Mouse (Mus musculus): ENCODE measurements around the gene Smad3. TPM values are rescaled to one million over a fixed set of nuclear protein-coding genes. Genes with fewer than 3 reads are reported as not detected.

The Smad3 gene
- polyA plus RNA-seq, 1 experiment from 2014 or later = 21.2 TPM

DNA sequence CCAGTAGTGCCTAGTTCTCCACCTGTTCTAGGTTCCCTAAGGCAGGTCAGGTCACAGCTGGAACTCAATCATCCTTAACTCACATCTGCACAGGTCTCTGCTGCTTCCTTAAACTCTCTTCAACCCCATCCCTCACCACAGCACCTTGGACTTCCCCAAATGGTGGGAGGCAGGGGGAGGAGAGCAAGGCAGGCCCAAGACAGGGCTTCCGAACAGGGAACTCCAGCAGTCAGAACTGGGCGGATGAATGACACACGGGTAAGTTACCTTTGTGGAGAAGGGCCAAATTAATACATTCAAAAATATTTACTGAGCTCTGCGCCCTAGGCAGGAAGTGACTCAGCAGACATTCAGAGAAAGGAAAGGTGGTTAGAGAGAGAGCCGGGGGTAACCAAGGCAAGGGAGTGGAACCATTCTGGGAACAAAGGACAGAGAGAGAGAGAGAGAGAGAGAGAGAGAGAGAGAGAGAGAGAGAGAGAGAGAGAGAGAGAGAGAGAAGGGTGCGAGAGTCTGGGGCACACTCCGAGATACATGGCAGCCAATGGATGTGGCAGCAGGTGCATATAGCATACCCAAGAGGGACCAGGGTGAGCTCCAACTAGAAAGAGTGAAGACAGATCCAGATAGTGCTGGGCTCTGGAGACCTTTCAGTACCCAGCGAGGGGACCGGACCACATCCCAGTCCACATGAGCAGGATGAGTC, 36.1 kb downstream of the Smad3 start:
- no peaks in the 10 kb centered on the region for H3K27me3 ChIP-seq (ENCODE audit: control insufficient read depth, insufficient read depth, low read length)
- WGBS = 73% methylated on average over 9 of the region's 9 CpGs
- peaks cover 62% of the 10 kb centered on the region for H3K4me1 ChIP-seq (ENCODE audit: control insufficient read depth, insufficient read depth, low read length)
- no peaks in the 10 kb centered on the region for H3K36me3 ChIP-seq (ENCODE audit: control insufficient read depth, insufficient read depth, low read length)
- no peak for ATAC-seq (ENCODE audit: low FRiP score, low TSS enrichment)
- H3K4me3 ChIP-seq (ENCODE audit: low read length) = no peak overlapping the region
- H3K9me3 ChIP-seq (ENCODE audit: control insufficient read depth, low read length) = no peaks in the 10 kb centered on the region
- no peak overlapping the region; the same call in 1 of the 2 replicates for H3K27ac ChIP-seq (ENCODE audit: low read depth, low read length)
- H3K9ac ChIP-seq (ENCODE audit: low read depth, low read length) = no peak overlapping the region
- no peak overlapping the region for H3K4me2 ChIP-seq (replicated peaks; ENCODE audit: low read depth, low read length)

DNA sequence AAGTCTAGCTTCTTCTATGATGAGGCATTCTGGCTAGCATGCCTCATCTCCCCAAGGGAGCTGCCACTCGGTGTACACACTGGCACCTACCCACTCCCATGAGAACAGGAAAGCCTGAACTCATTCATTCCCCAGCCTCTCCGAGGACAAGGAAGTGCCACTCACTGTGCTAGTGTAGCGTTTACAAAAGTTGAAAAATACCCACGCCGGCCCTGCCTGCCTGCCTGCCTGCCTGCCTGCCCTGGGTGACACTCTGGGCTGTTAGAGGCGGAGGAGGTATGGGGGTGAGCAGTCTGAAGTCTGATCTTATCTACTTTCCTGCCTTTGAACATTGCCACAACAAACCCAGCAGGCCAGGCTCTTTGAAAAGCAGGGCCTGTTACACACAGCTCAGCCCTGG, 37.1 kb downstream of the Smad3 start:
- WGBS = 33% methylated on average over 6 of the region's 6 CpGs
- Histone ChIP-seq H3K4me2 (replicated peaks; ENCODE audit: low read depth, low read length) (no peak overlapping the region), H3K27me3 (ENCODE audit: control insufficient read depth, insufficient read depth, low read length) (no peaks in the 10 kb centered on the region), H3K36me3 (ENCODE audit: control insufficient read depth, insufficient read depth, low read length) (no peaks in the 10 kb centered on the region), H3K9ac (ENCODE audit: low read depth, low read length) (no peak overlapping the region), H3K9me3 (ENCODE audit: control insufficient read depth, low read length) (no peaks in the 10 kb centered on the region), H3K4me1 (ENCODE audit: control insufficient read depth, insufficient read depth, low read length) (peaks cover 63% of the 10 kb centered on the region), H3K4me3 (ENCODE audit: low read length) (no peak overlapping the region), H3K27ac (ENCODE audit: low read depth, low read length) (peak overlapping the region; percentile 56; the same call in 1 of the 2 replicates)
- no peak for ATAC-seq (ENCODE audit: low FRiP score, low TSS enrichment)

DNA sequence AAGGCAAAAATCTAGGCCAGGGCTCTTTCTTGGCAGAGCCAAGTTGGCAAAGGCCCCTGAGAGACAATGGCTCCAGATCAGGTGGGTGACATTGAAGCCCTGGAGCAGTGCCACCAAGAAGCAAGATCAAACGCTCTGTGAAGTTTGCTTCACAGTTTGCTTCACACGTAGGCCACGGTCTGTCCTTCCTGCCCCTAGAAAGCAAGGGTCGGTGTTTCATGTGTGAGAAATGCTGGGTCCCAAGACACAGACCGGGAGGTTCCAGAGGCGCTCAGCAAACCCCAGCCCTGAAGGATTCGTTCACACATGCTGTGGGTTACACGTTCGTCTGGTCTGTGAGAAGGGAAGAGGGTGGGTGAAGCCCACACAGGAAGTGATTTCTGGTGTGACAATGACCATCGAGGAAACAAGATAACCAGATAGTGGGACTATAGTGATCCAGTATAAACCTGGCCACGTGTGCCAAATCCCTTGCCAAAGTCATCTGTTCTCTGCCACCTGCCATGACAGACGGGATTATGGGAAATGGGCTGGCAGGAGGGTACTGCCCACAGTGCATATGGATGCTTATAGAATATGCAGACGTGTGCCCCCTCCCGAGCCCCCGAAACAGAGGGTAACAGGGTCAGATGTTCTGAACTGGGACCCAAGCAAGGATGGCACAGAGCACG, 37.9 kb downstream of the Smad3 start:
- H3K27ac ChIP-seq (ENCODE audit: low read depth, low read length) = no peak overlapping the region
- H3K27me3 ChIP-seq (ENCODE audit: control insufficient read depth, insufficient read depth, low read length) = no peaks in the 10 kb centered on the region
- H3K4me1 ChIP-seq (ENCODE audit: control insufficient read depth, insufficient read depth, low read length) = peaks cover 70% of the 10 kb centered on the region
- ATAC-seq (ENCODE audit: low FRiP score, low TSS enrichment) = no peak
- no peaks in the 10 kb centered on the region for H3K9me3 ChIP-seq (ENCODE audit: control insufficient read depth, low read length)
- no peak overlapping the region for H3K4me2 ChIP-seq (replicated peaks; ENCODE audit: low read depth, low read length)
- no peaks in the 10 kb centered on the region for H3K36me3 ChIP-seq (ENCODE audit: control insufficient read depth, insufficient read depth, low read length)
- H3K4me3 ChIP-seq (ENCODE audit: low read length) = no peak overlapping the region
- H3K9ac ChIP-seq (ENCODE audit: low read depth, low read length) = no peak overlapping the region
- 67% methylated on average over 16 of the region's 16 CpGs for WGBS

DNA sequence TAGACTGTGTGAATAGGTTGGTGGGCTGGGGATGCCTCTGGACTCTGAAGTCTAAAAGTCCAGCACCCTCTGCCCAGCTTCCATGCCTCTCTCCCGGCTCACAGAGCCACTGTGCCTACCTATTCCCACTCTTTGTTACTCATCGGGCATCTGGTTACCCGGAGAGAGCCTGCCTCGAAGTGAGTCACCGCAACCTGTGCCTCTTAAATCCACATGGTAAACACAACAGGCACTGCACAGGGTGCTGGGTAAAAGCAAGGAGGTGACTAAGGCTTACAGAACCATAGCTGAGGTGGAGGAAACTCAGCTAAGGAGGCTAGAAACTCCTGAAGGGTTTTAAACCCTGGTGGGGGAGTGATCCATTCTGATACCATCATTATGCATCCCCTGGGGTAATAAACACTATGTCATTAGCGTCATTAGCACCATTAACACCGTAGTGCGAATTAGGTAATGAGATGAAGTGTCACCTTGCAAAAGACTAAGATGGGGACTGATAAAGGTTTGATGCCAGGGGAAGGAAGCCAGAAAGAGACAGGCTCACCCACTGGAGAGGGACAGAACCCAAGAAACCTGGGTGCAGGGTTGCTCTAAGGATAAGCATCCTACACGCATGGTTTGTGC, 38.9 kb downstream of the Smad3 start:
- H3K9ac ChIP-seq (ENCODE audit: low read depth, low read length) = no peak overlapping the region
- H3K27ac ChIP-seq (ENCODE audit: low read depth, low read length) = no peak overlapping the region
- ATAC-seq (ENCODE audit: low FRiP score, low TSS enrichment) = no peak
- no peaks in the 10 kb centered on the region for H3K27me3 ChIP-seq (ENCODE audit: control insufficient read depth, insufficient read depth, low read length)
- H3K9me3 ChIP-seq (ENCODE audit: control insufficient read depth, low read length) = no peaks in the 10 kb centered on the region
- H3K4me1 ChIP-seq (ENCODE audit: control insufficient read depth, insufficient read depth, low read length) = peaks cover 69% of the 10 kb centered on the region
- 44% methylated on average over 9 of the region's 9 CpGs for WGBS
- no peak overlapping the region for H3K4me2 ChIP-seq (replicated peaks; ENCODE audit: low read depth, low read length)
- 0 out of 2 replicates have a peak, but pooled peaks cover 3% of the 10 kb centered on the region for H3K36me3 ChIP-seq (ENCODE audit: control insufficient read depth, insufficient read depth, low read length)
- no peak overlapping the region for H3K4me3 ChIP-seq (ENCODE audit: low read length)

DNA sequence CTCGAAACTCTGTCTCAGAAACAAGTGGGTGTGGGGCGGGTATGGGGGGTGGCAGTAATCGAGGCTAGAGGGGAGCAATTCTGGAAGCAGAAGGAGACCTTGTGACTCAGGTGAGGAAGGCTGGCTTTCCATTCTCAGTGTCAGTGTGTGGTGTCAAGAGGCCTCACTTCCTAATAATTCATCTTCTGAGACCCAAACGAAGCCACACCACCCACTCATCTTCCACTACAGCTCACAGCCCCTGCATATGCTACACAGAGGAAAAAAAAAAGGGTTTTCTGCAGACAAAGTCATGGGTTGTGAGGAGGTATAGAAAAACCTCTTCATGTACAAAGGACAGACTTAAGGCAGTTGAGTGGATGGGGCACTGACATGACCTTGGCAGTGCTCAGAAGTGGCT, 39.6 kb downstream of the Smad3 start:
- H3K4me2 ChIP-seq (replicated peaks; ENCODE audit: low read depth, low read length) = no peak overlapping the region
- H3K4me3 ChIP-seq (ENCODE audit: low read length) = no peak overlapping the region
- 0 out of 2 replicates have a peak, but pooled peaks cover 3% of the 10 kb centered on the region for H3K36me3 ChIP-seq (ENCODE audit: control insufficient read depth, insufficient read depth, low read length)
- H3K9me3 ChIP-seq (ENCODE audit: control insufficient read depth, low read length) = no peaks in the 10 kb centered on the region
- no peaks in the 10 kb centered on the region for H3K27me3 ChIP-seq (ENCODE audit: control insufficient read depth, insufficient read depth, low read length)
- no peak overlapping the region for H3K27ac ChIP-seq (ENCODE audit: low read depth, low read length)
- H3K4me1 ChIP-seq (ENCODE audit: control insufficient read depth, insufficient read depth, low read length) = peaks cover 71% of the 10 kb centered on the region
- no peak for ATAC-seq (ENCODE audit: low FRiP score, low TSS enrichment)
- no peak overlapping the region for H3K9ac ChIP-seq (ENCODE audit: low read depth, low read length)
- 77% methylated on average over 4 of the region's 4 CpGs for WGBS

DNA sequence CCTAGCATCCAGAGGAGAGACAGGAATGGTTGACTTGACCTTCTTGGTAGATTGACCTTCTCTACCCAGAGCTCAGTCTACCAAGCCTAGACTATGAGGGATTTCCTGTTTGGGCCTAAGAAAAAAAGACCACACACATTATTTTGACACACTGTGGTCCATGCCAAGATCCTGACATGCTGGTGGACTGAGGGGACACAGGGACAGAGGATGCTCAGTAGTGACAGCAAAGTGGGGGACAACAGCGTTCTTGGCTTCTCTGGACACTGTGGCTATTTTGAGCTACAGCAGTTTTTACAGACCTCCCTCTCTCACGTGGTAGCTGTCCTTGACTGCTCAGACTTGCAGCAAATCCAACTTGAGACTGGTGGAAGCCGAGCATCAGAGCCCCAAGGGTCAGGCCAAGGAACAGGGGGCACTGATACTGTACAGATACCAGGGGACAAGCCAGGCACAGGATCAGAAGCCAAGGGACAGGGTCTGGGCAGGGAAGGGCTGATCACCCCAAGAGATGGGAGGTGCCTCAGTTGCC, 40.3 kb downstream of the Smad3 start:
- H3K9ac ChIP-seq (ENCODE audit: low read depth, low read length) = no peak overlapping the region
- no peak overlapping the region for H3K27ac ChIP-seq (ENCODE audit: low read depth, low read length)
- H3K27me3 ChIP-seq (ENCODE audit: control insufficient read depth, insufficient read depth, low read length) = no peaks in the 10 kb centered on the region
- 54% methylated on average over 3 of the region's 3 CpGs for WGBS
- ATAC-seq (ENCODE audit: low FRiP score, low TSS enrichment) = no peak
- H3K4me3 ChIP-seq (ENCODE audit: low read length) = no peak overlapping the region
- no peaks in the 10 kb centered on the region for H3K9me3 ChIP-seq (ENCODE audit: control insufficient read depth, low read length)
- H3K4me2 ChIP-seq (replicated peaks; ENCODE audit: low read depth, low read length) = no peak overlapping the region
- 0 out of 2 replicates have a peak, but pooled peaks cover 3% of the 10 kb centered on the region for H3K36me3 ChIP-seq (ENCODE audit: control insufficient read depth, insufficient read depth, low read length)
- H3K4me1 ChIP-seq (ENCODE audit: control insufficient read depth, insufficient read depth, low read length) = peaks cover 69% of the 10 kb centered on the region

DNA sequence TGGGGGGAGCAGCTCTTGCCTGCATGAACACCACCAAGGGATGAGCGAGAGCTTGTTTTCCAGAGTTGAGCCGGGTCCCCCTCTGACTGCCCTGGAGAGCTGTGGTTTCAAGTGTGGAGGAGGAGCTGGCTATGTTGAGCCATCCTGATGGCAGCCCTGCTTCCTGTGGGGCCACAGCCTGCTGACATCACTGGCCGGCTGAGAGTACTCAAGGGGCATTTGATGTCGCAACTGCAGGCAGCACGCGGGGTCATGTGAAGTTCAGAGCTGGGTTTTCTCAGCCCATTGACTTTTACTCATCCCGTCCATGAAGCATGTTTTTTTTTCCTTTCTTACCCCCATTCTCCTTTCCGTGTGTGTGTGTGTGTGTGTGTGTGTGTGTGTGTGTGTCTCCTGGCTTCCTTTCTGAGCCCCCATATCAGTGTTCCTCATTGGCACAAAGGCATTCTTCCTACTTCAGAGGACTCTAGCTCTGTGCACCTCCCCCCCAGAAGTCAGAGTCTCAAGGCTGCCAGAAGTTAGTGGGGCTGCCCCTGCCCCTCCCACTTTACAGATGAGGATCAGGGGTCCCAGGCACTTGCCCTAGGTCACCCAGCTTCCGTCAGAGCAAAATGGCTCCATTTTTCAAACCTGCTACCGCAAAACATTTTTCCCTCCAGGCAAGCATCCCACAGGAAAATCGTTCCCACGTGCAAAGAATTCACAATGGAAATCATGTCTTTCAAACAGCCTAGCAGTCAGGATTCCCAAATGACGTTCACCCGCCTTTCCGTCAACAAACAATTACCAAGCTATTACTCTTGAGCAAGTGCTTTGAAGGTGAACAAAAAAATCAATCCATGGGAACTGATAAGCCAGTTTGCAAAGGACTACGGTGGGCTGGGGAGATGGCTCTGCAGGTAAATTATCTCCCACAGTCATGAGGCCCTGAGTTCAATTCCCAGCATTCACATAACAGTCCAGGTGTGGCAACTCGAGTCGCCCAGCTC, 41.4 kb downstream of the Smad3 start:
- 10% methylated on average over 18 of the region's 18 CpGs for WGBS

DNA sequence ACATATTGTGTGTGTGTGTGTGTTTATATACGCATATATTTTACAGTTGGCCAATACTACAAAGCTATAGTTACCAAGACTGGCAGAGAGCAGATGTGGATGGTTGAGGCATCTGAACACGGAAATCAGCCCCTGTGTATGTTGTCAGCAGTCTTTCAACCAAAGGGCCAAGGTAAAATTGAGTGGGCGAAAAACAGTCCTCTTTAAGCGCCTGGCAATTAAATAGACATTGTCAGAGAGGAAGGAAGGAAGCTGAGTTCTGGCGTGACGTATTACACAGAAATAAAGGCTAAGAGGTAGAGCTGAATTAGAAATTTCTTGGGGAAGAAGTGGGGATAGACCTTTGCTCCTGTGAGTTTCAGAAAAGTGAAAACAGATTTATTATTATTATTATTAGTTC, 43.2 kb downstream of the Smad3 start:
- Histone ChIP-seq H3K36me3 (ENCODE audit: control insufficient read depth, insufficient read depth, low read length) (peaks cover 10% of the 10 kb centered on the region; the same call in 1 of the 2 replicates), H3K4me3 (ENCODE audit: low read length) (no peak overlapping the region), H3K4me1 (ENCODE audit: control insufficient read depth, insufficient read depth, low read length) (peaks cover 60% of the 10 kb centered on the region), H3K9me3 (ENCODE audit: control insufficient read depth, low read length) (no peaks in the 10 kb centered on the region), H3K9ac (ENCODE audit: low read depth, low read length) (no peak overlapping the region), H3K27me3 (ENCODE audit: control insufficient read depth, insufficient read depth, low read length) (no peaks in the 10 kb centered on the region), H3K27ac (ENCODE audit: low read depth, low read length) (no peak overlapping the region), H3K4me2 (replicated peaks; ENCODE audit: low read depth, low read length) (no peak overlapping the region)
- WGBS = 75% methylated on average over 6 of the region's 6 CpGs
- no peak for ATAC-seq (ENCODE audit: low FRiP score, low TSS enrichment)

More for the DNA sequence above, 41.4 kb downstream of the Smad3 start:
- Histone ChIP-seq H3K4me3 (ENCODE audit: low read length) (no peak overlapping the region), H3K36me3 (ENCODE audit: control insufficient read depth, insufficient read depth, low read length) (peaks cover 5% of the 10 kb centered on the region; the same call in 1 of the 2 replicates), H3K4me2 (replicated peaks; ENCODE audit: low read depth, low read length) (peak overlapping the region; percentile 0; the same call in 1 of the 2 replicates), H3K27me3 (ENCODE audit: control insufficient read depth, insufficient read depth, low read length) (no peaks in the 10 kb centered on the region), H3K9ac (ENCODE audit: low read depth, low read length) (no peak overlapping the region), H3K9me3 (ENCODE audit: control insufficient read depth, low read length) (no peaks in the 10 kb centered on the region), H3K27ac (ENCODE audit: low read depth, low read length) (peak overlapping the region; percentile 77), H3K4me1 (ENCODE audit: control insufficient read depth, insufficient read depth, low read length) (peaks cover 65% of the 10 kb centered on the region)
- peak; percentile 84 for ATAC-seq (ENCODE audit: low FRiP score, low TSS enrichment)

Data from kidney, embryonic 14.5 days (tissue).